Mouse (Mus musculus): ENCODE measurements at regions not wholly inside any gene's neighbourhood (a gene's known extent, or its start where the extent isn't known, plus 50 kb on each side); places are given as distances from the start of the nearest gene placed in this dataset.

DNA sequence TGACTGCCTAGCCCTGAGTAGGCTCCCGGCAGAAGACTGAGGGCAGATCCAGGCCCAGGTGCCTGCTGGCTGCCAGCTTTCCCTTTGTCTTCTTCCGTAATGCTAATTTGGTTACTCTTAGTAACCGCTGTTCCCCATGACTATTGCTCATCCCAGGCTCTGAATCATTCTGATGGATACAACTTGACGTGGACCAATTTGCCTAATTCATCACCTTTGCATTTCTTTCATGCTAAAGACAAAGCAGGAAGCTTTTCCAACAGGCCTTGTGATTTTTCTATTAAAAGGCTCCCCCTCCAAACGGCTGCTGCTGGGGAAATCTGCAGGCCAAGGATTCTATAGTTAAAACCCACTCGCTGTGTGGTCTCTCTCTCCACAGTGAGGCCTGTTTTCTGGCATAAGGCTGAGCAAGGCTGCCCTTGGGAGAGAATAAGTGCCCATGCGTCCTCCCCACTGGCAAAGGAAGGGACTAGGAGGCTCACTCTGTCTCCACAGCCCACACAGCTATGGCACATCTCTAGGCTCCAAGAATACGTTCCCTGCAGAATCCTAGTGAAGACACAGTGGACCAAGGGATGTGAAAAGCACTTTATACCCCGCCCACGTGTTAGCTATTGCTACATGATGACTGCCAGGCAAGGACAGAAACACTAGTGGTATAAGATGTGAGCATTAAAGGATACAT lies 304.6 kb downstream of the 3100002H09Rik start:
- no peaks in the 10 kb centered on the region for H3K9me3 ChIP-seq (ENCODE audit: control insufficient read depth, low read length)
- no peak overlapping the region for H3K27ac ChIP-seq (ENCODE audit: low read depth, low read length)
- H3K9ac ChIP-seq (ENCODE audit: low read length): no peak overlapping the region
- no peaks in the 10 kb centered on the region for H3K27me3 ChIP-seq (ENCODE audit: control insufficient read depth, insufficient read depth, low read length)
- H3K4me3 ChIP-seq (ENCODE audit: low read depth, low read length): no peak overlapping the region
- DNase-seq (ENCODE audit: low spot score) (no peak), ATAC-seq (ENCODE audit: insufficient read depth, low FRiP score, low TSS enrichment) (no peak)
- no peaks in the 10 kb centered on the region for H3K36me3 ChIP-seq (ENCODE audit: control insufficient read depth, insufficient read depth, low read length)
- WGBS: 55% methylated on average over 10 of the region's 10 CpGs
- H3K4me2 ChIP-seq (ENCODE audit: low read depth): no peak overlapping the region
- peaks cover 7% of the 10 kb centered on the region; the same call in 1 of the 2 replicates for H3K4me1 ChIP-seq (ENCODE audit: control insufficient read depth, insufficient read depth, low read length)

DNA sequence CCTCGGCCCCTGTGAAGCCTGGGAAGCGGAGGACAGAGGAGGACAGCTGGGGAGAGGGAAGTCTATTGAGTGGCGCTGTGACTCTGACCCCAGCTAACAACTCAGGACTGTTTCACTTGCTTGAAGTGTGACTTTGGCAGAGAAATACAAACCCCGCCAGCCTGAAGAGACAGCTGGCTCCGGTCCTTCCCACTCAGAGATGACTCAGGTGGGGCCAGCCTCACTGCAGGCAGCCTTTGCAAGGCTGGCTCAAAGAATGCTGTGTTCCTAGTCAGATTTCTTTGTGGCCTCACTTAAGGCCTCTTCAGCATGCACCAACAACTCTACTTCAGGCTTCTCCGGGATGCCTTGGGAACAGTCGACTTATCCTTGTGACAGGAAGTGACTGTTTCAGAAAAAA lies 307.7 kb downstream of the 3100002H09Rik start:
- Histone ChIP-seq H3K4me1 (ENCODE audit: control insufficient read depth, insufficient read depth, low read length) (peaks cover 15% of the 10 kb centered on the region; the same call in 1 of the 2 replicates), H3K27me3 (ENCODE audit: control insufficient read depth, insufficient read depth, low read length) (no peaks in the 10 kb centered on the region), H3K4me3 (ENCODE audit: low read depth, low read length) (no peak overlapping the region), H3K9me3 (ENCODE audit: control insufficient read depth, low read length) (no peaks in the 10 kb centered on the region), H3K9ac (ENCODE audit: low read length) (peak overlapping the region; percentile 14; the same call in 1 of the 2 replicates), H3K4me2 (ENCODE audit: low read depth) (no peak overlapping the region), H3K36me3 (ENCODE audit: control insufficient read depth, insufficient read depth, low read length) (no peaks in the 10 kb centered on the region), H3K27ac (ENCODE audit: low read depth, low read length) (no peak overlapping the region)
- ATAC-seq (ENCODE audit: insufficient read depth, low FRiP score, low TSS enrichment): no peak
- WGBS: 70% methylated on average over 7 of the region's 7 CpGs
- no peak for DNase-seq (ENCODE audit: low spot score)

DNA sequence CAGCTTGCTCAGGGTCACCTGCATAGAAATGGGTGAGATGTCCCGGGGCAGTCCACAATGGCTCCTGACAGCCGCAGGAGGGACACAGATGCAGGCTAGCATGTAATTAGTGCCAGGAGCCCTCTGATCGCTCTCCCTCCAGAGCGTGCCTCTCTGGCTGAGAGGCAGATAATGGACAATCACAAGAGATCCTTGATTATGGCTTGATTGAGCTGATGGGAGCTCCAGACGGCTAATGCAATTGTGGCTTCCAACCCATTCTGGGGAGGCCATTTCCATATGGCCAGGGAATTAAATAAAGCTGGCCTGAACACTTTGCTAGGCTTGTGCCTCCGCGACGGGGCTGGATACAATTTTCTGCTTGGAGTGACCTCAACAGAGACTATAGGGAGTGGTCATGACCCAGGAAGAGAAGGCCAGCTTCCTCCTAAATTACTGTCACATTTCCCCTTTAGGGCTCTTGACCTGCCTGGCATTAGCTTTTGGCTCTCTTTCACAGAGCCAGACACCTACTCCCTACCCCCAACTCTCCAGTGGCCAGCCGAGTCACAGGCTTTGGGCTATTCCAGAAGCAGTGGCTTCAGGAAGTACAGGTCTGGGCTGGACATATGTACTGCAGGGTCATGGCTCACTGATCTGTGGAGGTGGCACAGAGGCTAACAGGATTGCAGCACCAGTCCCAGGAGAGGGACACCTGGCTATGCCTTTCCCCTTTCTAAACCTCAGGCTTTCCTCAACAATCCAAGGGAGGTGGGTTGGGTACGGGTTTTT lies 311.8 kb downstream of the 3100002H09Rik start:
- 0 out of 2 replicates have a peak overlapping the region, but pooled peaks have one; percentile 17 for H3K27ac ChIP-seq (ENCODE audit: low read depth, low read length)
- no peaks in the 10 kb centered on the region for H3K27me3 ChIP-seq (ENCODE audit: control insufficient read depth, insufficient read depth, low read length)
- H3K36me3 ChIP-seq (ENCODE audit: control insufficient read depth, insufficient read depth, low read length): no peaks in the 10 kb centered on the region

DNA sequence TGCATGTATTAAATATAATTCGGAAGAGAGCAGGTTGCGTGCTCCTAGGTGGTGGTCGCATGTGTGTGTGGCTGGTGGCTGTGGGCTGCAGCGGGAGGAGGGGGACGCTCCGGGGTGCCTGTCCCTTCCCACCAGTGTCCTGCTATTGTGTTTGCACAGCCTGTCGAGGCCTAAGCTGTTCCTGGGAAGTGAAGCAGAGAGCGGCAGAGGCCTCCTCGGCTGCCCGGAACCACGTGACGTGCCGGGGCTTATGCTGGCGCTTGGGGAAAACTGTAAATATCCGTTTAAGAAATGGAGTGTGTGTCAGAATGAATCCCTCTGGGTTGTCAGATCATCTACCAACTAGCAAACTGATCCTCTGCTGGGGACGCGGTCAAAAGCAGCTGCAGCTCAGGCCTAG lies 318.3 kb downstream of the 3100002H09Rik start:
- H3K27me3 ChIP-seq (ENCODE audit: control insufficient read depth, insufficient read depth, low read length): no peaks in the 10 kb centered on the region
- no peak for ATAC-seq (ENCODE audit: insufficient read depth, low FRiP score, low TSS enrichment)
- H3K9ac ChIP-seq (ENCODE audit: low read length): no peak overlapping the region
- H3K27ac ChIP-seq (ENCODE audit: low read depth, low read length): no peak overlapping the region
- H3K4me3 ChIP-seq (ENCODE audit: low read depth, low read length): no peak overlapping the region
- no peaks in the 10 kb centered on the region for H3K4me1 ChIP-seq (ENCODE audit: control insufficient read depth, insufficient read depth, low read length)
- no peaks in the 10 kb centered on the region for H3K36me3 ChIP-seq (ENCODE audit: control insufficient read depth, insufficient read depth, low read length)
- no peak overlapping the region for H3K4me2 ChIP-seq (ENCODE audit: low read depth)
- DNase-seq (ENCODE audit: low spot score): peak; percentile 53
- 44% methylated on average over 17 of the region's 17 CpGs for WGBS
- no peaks in the 10 kb centered on the region for H3K9me3 ChIP-seq (ENCODE audit: control insufficient read depth, low read length)

More for the DNA sequence above, 311.8 kb downstream of the 3100002H09Rik start:
- peak; percentile 20; the same call in 1 of the 2 replicates for ATAC-seq (ENCODE audit: insufficient read depth, low FRiP score, low TSS enrichment)
- Histone ChIP-seq H3K4me3 (ENCODE audit: low read depth, low read length) (no peak overlapping the region), H3K9ac (ENCODE audit: low read length) (no peak overlapping the region), H3K9me3 (ENCODE audit: control insufficient read depth, low read length) (no peaks in the 10 kb centered on the region), H3K4me2 (ENCODE audit: low read depth) (no peak overlapping the region), H3K4me1 (ENCODE audit: control insufficient read depth, insufficient read depth, low read length) (peaks cover 13% of the 10 kb centered on the region; the same call in 1 of the 2 replicates)
- 22% methylated on average over 10 of the region's 10 CpGs for WGBS
- peak; percentile 44 for DNase-seq (ENCODE audit: low spot score)

DNA sequence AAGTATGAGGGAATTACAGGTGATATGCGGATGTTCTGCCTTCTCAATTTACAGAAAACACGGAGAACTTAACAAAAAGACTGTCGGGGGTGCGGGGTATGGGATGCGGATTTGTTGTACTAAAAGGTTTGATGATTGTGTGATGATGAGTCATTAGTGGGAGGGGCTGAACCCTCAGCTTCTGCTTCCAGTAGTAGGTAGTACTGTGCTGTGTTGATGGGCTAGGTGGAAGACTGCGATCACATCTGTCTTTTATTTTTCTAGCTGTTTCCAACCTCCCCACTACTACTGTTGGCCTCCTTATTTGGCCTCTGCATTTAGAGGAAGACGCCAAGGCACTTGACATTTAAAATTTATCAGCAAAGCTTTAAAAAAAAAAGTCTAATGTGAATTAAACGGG lies 318.8 kb downstream of the 3100002H09Rik start:
- DNase-seq (ENCODE audit: low spot score) (no peak), ATAC-seq (ENCODE audit: insufficient read depth, low FRiP score, low TSS enrichment) (no peak)
- Histone ChIP-seq H3K4me3 (ENCODE audit: low read depth, low read length) (no peak overlapping the region), H3K27ac (ENCODE audit: low read depth, low read length) (no peak overlapping the region), H3K9ac (ENCODE audit: low read length) (no peak overlapping the region), H3K4me1 (ENCODE audit: control insufficient read depth, insufficient read depth, low read length) (no peaks in the 10 kb centered on the region), H3K9me3 (ENCODE audit: control insufficient read depth, low read length) (no peaks in the 10 kb centered on the region), H3K4me2 (ENCODE audit: low read depth) (no peak overlapping the region), H3K27me3 (ENCODE audit: control insufficient read depth, insufficient read depth, low read length) (no peaks in the 10 kb centered on the region), H3K36me3 (ENCODE audit: control insufficient read depth, insufficient read depth, low read length) (no peaks in the 10 kb centered on the region)
- WGBS: 78% methylated on average over 8 of the region's 8 CpGs

DNA sequence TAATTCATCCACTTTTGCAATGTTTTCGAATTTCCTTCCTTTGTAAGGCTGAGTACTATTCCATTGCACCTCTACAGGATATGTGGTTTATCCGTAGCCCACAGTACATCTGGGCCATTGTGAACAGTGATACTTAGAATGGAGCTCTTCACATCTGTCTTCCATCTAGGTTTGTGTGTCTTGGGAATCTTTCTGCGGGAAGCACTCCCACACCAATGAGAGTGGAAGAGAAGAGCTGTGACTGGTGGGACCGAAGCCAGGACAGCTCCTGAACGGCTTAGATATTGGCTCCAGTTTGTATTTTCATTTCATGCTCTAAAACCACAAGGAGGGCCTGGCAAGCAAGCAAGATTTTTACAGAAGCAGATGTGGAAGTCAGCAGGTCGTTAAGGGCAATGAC lies 323.1 kb downstream of the 3100002H09Rik start:
- H3K9ac ChIP-seq (ENCODE audit: low read length): no peak overlapping the region
- ATAC-seq (ENCODE audit: insufficient read depth, low FRiP score, low TSS enrichment) (no peak), DNase-seq (ENCODE audit: low spot score) (no peak)
- H3K4me1 ChIP-seq (ENCODE audit: control insufficient read depth, insufficient read depth, low read length): no peaks in the 10 kb centered on the region
- WGBS: 75% methylated on average over 6 of the region's 6 CpGs
- H3K27ac ChIP-seq (ENCODE audit: low read depth, low read length): no peak overlapping the region
- H3K9me3 ChIP-seq (ENCODE audit: control insufficient read depth, low read length): no peaks in the 10 kb centered on the region
- no peaks in the 10 kb centered on the region for H3K36me3 ChIP-seq (ENCODE audit: control insufficient read depth, insufficient read depth, low read length)
- no peak overlapping the region for H3K4me2 ChIP-seq (ENCODE audit: low read depth)
- H3K27me3 ChIP-seq (ENCODE audit: control insufficient read depth, insufficient read depth, low read length): no peaks in the 10 kb centered on the region
- no peak overlapping the region for H3K4me3 ChIP-seq (ENCODE audit: low read depth, low read length)

DNA sequence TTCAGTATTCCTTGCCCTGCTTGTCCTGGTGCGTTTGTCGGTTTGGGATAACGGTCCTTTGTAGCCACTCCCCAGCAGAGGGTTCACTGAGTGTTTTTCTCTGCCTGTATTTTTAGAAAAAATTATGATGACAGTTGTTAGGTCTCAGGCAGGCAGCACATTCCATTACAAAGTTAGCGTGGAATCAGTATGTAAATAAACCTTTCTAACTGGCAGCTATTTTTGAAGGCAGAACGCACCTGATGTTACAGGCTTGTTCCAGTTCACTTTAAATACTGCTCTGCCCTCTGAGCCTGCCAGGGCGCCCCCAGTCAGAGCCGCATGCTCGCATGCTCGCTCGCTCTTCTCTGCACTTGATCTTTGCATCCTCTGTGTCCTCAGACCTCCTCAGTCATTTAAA lies 331.9 kb downstream of the 3100002H09Rik start:
- H3K27me3 ChIP-seq (ENCODE audit: control insufficient read depth, insufficient read depth, low read length): no peaks in the 10 kb centered on the region

DNA sequence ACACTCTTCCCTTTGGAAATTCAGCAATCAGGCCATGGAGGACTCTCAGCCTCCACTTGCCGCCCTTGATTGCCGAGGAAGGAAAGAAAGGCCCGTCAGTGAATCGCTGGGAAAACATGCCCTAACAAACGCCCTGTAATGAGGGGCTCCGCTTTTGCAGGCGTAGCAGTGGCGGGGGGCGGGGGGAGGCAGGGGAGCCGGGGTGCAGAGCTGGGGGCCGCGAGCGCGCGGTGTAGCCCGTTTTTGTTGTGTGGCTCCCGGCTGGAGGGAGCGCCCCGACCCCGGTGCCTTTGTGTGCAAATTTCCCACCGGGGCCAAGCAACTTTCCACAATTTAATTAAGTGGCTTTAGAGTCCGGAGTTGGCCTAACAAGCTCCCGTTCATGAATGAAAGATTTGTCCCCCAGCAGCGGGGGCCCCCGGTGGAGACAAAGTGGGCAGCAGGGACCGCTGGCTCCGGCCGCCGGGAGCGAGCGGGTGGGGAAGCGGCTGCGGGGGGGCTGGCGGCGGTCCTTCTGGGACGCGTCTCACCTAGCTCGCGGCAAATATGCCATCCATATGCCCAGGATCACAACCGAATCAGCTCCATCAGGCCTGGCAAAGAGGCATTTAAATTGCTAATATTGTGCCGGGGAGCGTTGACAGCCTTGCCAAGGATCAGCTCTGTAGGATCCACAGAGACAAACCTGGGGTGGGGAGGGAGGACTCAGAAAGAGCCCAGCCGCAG lies 333.0 kb downstream of the 3100002H09Rik start:
- peaks cover 11% of the 10 kb centered on the region; the same call in 1 of the 2 replicates for H3K4me1 ChIP-seq (ENCODE audit: control insufficient read depth, insufficient read depth, low read length)
- H3K9ac ChIP-seq (ENCODE audit: low read length): peak overlapping the region; percentile 64
- H3K36me3 ChIP-seq (ENCODE audit: control insufficient read depth, insufficient read depth, low read length): no peaks in the 10 kb centered on the region
- peak overlapping the region; percentile 34 for H3K27ac ChIP-seq (ENCODE audit: low read depth, low read length)
- DNase-seq (ENCODE audit: low spot score): peak; percentile 65
- H3K4me2 ChIP-seq (ENCODE audit: low read depth): peak overlapping the region; percentile 92
- ATAC-seq (ENCODE audit: insufficient read depth, low FRiP score, low TSS enrichment): 0 out of 2 replicates have a peak, but pooled peaks have one; percentile 31
- H3K27me3 ChIP-seq (ENCODE audit: control insufficient read depth, insufficient read depth, low read length): no peaks in the 10 kb centered on the region
- under 1% methylated on average over 43 of the region's 43 CpGs for WGBS
- peak overlapping the region; percentile 42 for H3K4me3 ChIP-seq (ENCODE audit: low read depth, low read length)
- H3K9me3 ChIP-seq (ENCODE audit: control insufficient read depth, low read length): no peaks in the 10 kb centered on the region

More for the DNA sequence above, 331.9 kb downstream of the 3100002H09Rik start:
- DNase-seq (ENCODE audit: low spot score) (peak; percentile 33), ATAC-seq (ENCODE audit: insufficient read depth, low FRiP score, low TSS enrichment) (no peak)
- no peaks in the 10 kb centered on the region for H3K36me3 ChIP-seq (ENCODE audit: control insufficient read depth, insufficient read depth, low read length)
- H3K9ac ChIP-seq (ENCODE audit: low read length): no peak overlapping the region
- 7% methylated on average over 10 of the region's 10 CpGs for WGBS
- no peak overlapping the region for H3K27ac ChIP-seq (ENCODE audit: low read depth, low read length)
- H3K9me3 ChIP-seq (ENCODE audit: control insufficient read depth, low read length): no peaks in the 10 kb centered on the region
- no peak overlapping the region for H3K4me3 ChIP-seq (ENCODE audit: low read depth, low read length)
- H3K4me1 ChIP-seq (ENCODE audit: control insufficient read depth, insufficient read depth, low read length): peaks cover 11% of the 10 kb centered on the region; the same call in 1 of the 2 replicates
- H3K4me2 ChIP-seq (ENCODE audit: low read depth): no peak overlapping the region
